Mouse (Mus musculus): ENCODE results near the gene Klhl2.

The Klhl2 gene

GRCm38 (mm10) chr8:64692651-64693201, 157.1 kb downstream of the Klhl2 start, which contains the start of gene Cpe:
Gene Cpe (minus strand): TSS chr8:64693054.
- peak; percentile 90 for DNase-seq (ENCODE audit: low read depth, low spot score)

- no peak for DNase-seq (ENCODE audit: low read depth, low spot score)
Observed at GRCm38 (mm10) chr8:64691591-64692401, 158.0 kb downstream of the Klhl2 start.

- no peak for DNase-seq (ENCODE audit: low read depth, low spot score)
Observed at GRCm38 (mm10) chr8:64690845-64691244, 159.0 kb downstream of the Klhl2 start.

- DNase-seq (ENCODE audit: low read depth, low spot score) = no peak
Observed at GRCm38 (mm10) chr8:64690306-64690705, 159.5 kb downstream of the Klhl2 start.
